Mouse (Mus musculus): ENCODE results near the gene Gbf1.

- TF ChIP-seq CTCF (IDR thresholded peaks at IDR 0.05; ENCODE audit: extremely low read depth, insufficient read length, insufficient replicate concordance, low read depth, low read length) (no peak), POLR2A (IDR thresholded peaks at IDR 0.05; ENCODE audit: low read depth, low read length) (no peak)
Measured at GRCm38 (mm10) chr19:46303251-46304215, 151.2 kb downstream of the Gbf1 start.
